Mouse (Mus musculus): ENCODE data around the gene Katnb1.

The Katnb1 gene

GRCm38 (mm10) chr8:95084744-95085431 is 3.9 kb downstream of the Katnb1 start:
- DNase-seq, result no peak

GRCm38 (mm10) chr8:95085432-95086141 is 4.6 kb downstream of the Katnb1 start:
- peak; percentile 56 for DNase-seq

GRCm38 (mm10) chr8:95093574-95093973 is 12.6 kb downstream of the Katnb1 start:
- DNase-seq, result no peak

- peak; percentile 52 for DNase-seq
Measured at GRCm38 (mm10) chr8:95099009-95099408, 18.0 kb downstream of the Katnb1 start.

GRCm38 (mm10) chr8:95101972-95102371 is 21.0 kb downstream of the Katnb1 start:
- DNase-seq, result no peak

GRCm38 (mm10) chr8:95107306-95107705 is 26.3 kb downstream of the Katnb1 start:
- no peak for DNase-seq

GRCm38 (mm10) chr8:95112594-95112993 is 31.6 kb downstream of the Katnb1 start:
- DNase-seq, result no peak

GRCm38 (mm10) chr8:95113108-95113507 is 32.1 kb downstream of the Katnb1 start:
- no peak for DNase-seq

- no peak for DNase-seq
Measured at GRCm38 (mm10) chr8:95113750-95114149, 32.8 kb downstream of the Katnb1 start.

- DNase-seq, result no peak
Measured at GRCm38 (mm10) chr8:95123455-95123854, 42.5 kb downstream of the Katnb1 start.

GRCm38 (mm10) chr8:95126497-95126896 is 45.5 kb downstream of the Katnb1 start:
- DNase-seq, result no peak

GRCm38 (mm10) chr8:95127658-95128057 is 46.7 kb downstream of the Katnb1 start:
- no peak for DNase-seq

- no peak for DNase-seq
Measured at GRCm38 (mm10) chr8:95128750-95129260, 47.8 kb downstream of the Katnb1 start.

- DNase-seq, result no peak
Measured at GRCm38 (mm10) chr8:95130966-95131537, 50.1 kb downstream of the Katnb1 start.

GRCm38 (mm10) chr8:95131983-95132382 is 51.0 kb downstream of the Katnb1 start:
- no peak for DNase-seq

GRCm38 (mm10) chr8:95134186-95134585 is 53.2 kb downstream of the Katnb1 start:
- no peak for DNase-seq

GRCm38 (mm10) chr8:95135242-95135641 is 54.3 kb downstream of the Katnb1 start:
- DNase-seq, result no peak

- no peak for DNase-seq
Measured at GRCm38 (mm10) chr8:95136218-95136617, 55.2 kb downstream of the Katnb1 start.

GRCm38 (mm10) chr8:95137201-95137600 is 56.2 kb downstream of the Katnb1 start:
- DNase-seq, result no peak

GRCm38 (mm10) chr8:95137641-95138098 is 56.7 kb downstream of the Katnb1 start:
- no peak for DNase-seq

- no peak for DNase-seq
Measured at GRCm38 (mm10) chr8:95138341-95139050, 57.5 kb downstream of the Katnb1 start.

- DNase-seq, result no peak
Measured at GRCm38 (mm10) chr8:95139051-95139365, 58.0 kb downstream of the Katnb1 start.

GRCm38 (mm10) chr8:95140555-95140954 is 59.6 kb downstream of the Katnb1 start:
- no peak for DNase-seq
